8 mouse cellular contexts compared by ENCODE assay signal in genomic region chr7:19823256-19824181, GRCm38 (mm10). TPM values are rescaled to one million over a fixed set of nuclear protein-coding genes. Genes with fewer than 3 reads are reported as not detected.
DNase-seq lines count a peak whose midpoint lies in the region; ATAC-seq and TF ChIP-seq lines count a peak whose summit lies in the region.

No protein-coding gene starts in this region.

- ATAC-seq in intestine, embryonic 15.5 days, result peak; percentile 35
- no peak; the same call in 1 of the 2 replicates for ATAC-seq in midbrain, embryonic 12.5 days (ENCODE audit: low FRiP score, low read depth)

- 0 out of 2 replicates have a peak, but pooled peaks cover 3% of the 10 kb centered on the region for H3K27me3 ChIP-seq in intestine, embryonic 15.5 days (replicated peaks)
- peaks cover 53% of the 10 kb centered on the region for H3K27me3 ChIP-seq in midbrain, embryonic 12.5 days

- TF ChIP-seq POLR2A in bone marrow, adult 2 months (IDR thresholded peaks at IDR 0.05; ENCODE audit: borderline replicate concordance, control insufficient read depth, low read depth, low read length), result no peak

- intact Hi-C loops in left cerebral cortex, adult 2 months (cut with DNase I), result no loop called here

- peak overlapping the region; percentile 22; the same call in 1 of the 2 replicates for H3K27ac ChIP-seq in left cerebral cortex, adult 2 months
- H3K27ac ChIP-seq in bone marrow, adult 2 months (ENCODE audit: control insufficient read depth, insufficient read depth, low read depth, low read length, poor library complexity), result peak overlapping the region; percentile 68
- H3K27ac ChIP-seq in intestine, embryonic 15.5 days, result peak overlapping the region; percentile 97
- no peak overlapping the region for H3K27ac ChIP-seq in midbrain, embryonic 12.5 days (replicated peaks)

- 11% methylated on average over 16 of the region's 16 CpGs for WGBS in bone marrow, adult 2 months
- WGBS in intestine, embryonic 15.5 days, result 26% methylated on average over 16 of the region's 16 CpGs
- 23% methylated on average over 16 of the region's 16 CpGs for WGBS in midbrain, embryonic 12.5 days

- peaks cover 2% of the 10 kb centered on the region for H3K4me1 ChIP-seq in bone marrow, adult 2 months (ENCODE audit: control insufficient read depth, insufficient read depth, low read length)
- H3K4me1 ChIP-seq in intestine, embryonic 15.5 days (replicated peaks), result peaks cover 39% of the 10 kb centered on the region
- H3K4me1 ChIP-seq in midbrain, embryonic 12.5 days, result peaks cover 14% of the 10 kb centered on the region; the same call in 1 of the 2 replicates

- no peak for TF ChIP-seq CTCF in left cerebral cortex, adult 2 months (IDR thresholded peaks at IDR 0.05)
- no peak for TF ChIP-seq CTCF in bone marrow, adult 2 months (IDR thresholded peaks at IDR 0.05; ENCODE audit: control insufficient read depth, insufficient read depth, low read length)

- H3K9me3 ChIP-seq in intestine, embryonic 15.5 days, result no peaks in the 10 kb centered on the region
- peaks cover 7% of the 10 kb centered on the region; the same call in 1 of the 2 replicates for H3K9me3 ChIP-seq in midbrain, embryonic 12.5 days

- peak overlapping the region; percentile 94 for H3K4me2 ChIP-seq in intestine, embryonic 15.5 days (replicated peaks)
- H3K4me2 ChIP-seq in midbrain, embryonic 12.5 days (replicated peaks), result peak overlapping the region; percentile 26

- H3K36me3 ChIP-seq in intestine, embryonic 15.5 days, result no peaks in the 10 kb centered on the region
- H3K36me3 ChIP-seq in midbrain, embryonic 12.5 days, result no peaks in the 10 kb centered on the region

- H3K9ac ChIP-seq in intestine, embryonic 15.5 days, result no peak overlapping the region
- no peak overlapping the region for H3K9ac ChIP-seq in midbrain, embryonic 12.5 days (replicated peaks)

- no peak for DNase-seq in left cerebral cortex, adult 2 months (ENCODE audit: extremely low spot score in 1 of 2, low spot score in 2 of 2)
- DNase-seq in left cerebral cortex, adult 11 months (ENCODE audit: low spot score), result no peak
- DNase-seq in right cerebral cortex, postnatal 14 days, result no peak
- DNase-seq in spleen, postnatal 4 days (ENCODE audit: low spot score in 2 of 2), result no peak
- DNase-seq in right cerebral cortex, postnatal 36 days (ENCODE audit: low spot score in 2 of 2), result no peak

- H3K4me3 ChIP-seq in left cerebral cortex, adult 2 months, result no peak overlapping the region
- peak overlapping the region; percentile 11 for H3K4me3 ChIP-seq in bone marrow, adult 2 months (replicated peaks; ENCODE audit: control insufficient read depth, low read depth, low read length)
- H3K4me3 ChIP-seq in intestine, embryonic 15.5 days (replicated peaks), result no peak overlapping the region
- H3K4me3 ChIP-seq in midbrain, embryonic 12.5 days, result no peak overlapping the region

RNA-seq across cellular contexts. Expression of gene Bcl3, which starts 0.9 kb away (rescaled TPM):
- under 1 TPM; 0.56 to 0.77 TPM for total RNA-seq in left cerebral cortex, adult 2 months (2021)
- 6.4 and 13.0 TPM in 2 replicates for polyA plus RNA-seq in bone marrow, adult 2 months (2011; ENCODE audit: insufficient read depth, insufficient read length, low replicate concordance, missing spikeins)
- 13.3 and 13.9 TPM in 2 replicates for polyA plus RNA-seq in intestine, embryonic 15.5 days (2015; fragmentation: Nextera tagmentation; extraction: Ambion mirVana)
- 0.52 and 0.64 TPM in 2 replicates for polyA plus RNA-seq in midbrain, embryonic 12.5 days (2016; fragmentation: Nextera tagmentation; extraction: Ambion mirVana)

RNA-seq across cellular contexts. Expression of gene Cblc, which starts 26.9 kb away (rescaled TPM):
- total RNA-seq in left cerebral cortex, adult 2 months (2021), result not detected
- polyA plus RNA-seq in bone marrow, adult 2 months (2011; ENCODE audit: insufficient read depth, insufficient read length, low replicate concordance, missing spikeins), result not detected in 2 replicates
- 24.5 and 26.4 TPM in 2 replicates for polyA plus RNA-seq in intestine, embryonic 15.5 days (2015; fragmentation: Nextera tagmentation; extraction: Ambion mirVana)
- 0.27 and 0.36 TPM in 2 replicates for polyA plus RNA-seq in midbrain, embryonic 12.5 days (2016; fragmentation: Nextera tagmentation; extraction: Ambion mirVana)

RNA-seq across cellular contexts. Expression of gene Gm19345, which starts 28.3 kb away (rescaled TPM):
- total RNA-seq in left cerebral cortex, adult 2 months (2021), result 1 to 10 TPM; 1.7 to 2.2 TPM
- not detected in 2 replicates for polyA plus RNA-seq in bone marrow, adult 2 months (2011; ENCODE audit: insufficient read depth, insufficient read length, low replicate concordance, missing spikeins)
- 0.14 and 0.16 TPM in 2 replicates for polyA plus RNA-seq in intestine, embryonic 15.5 days (2015; fragmentation: Nextera tagmentation; extraction: Ambion mirVana)
- 0.63 and 1.4 TPM in 2 replicates for polyA plus RNA-seq in midbrain, embryonic 12.5 days (2016; fragmentation: Nextera tagmentation; extraction: Ambion mirVana)

RNA-seq across cellular contexts. Expression of gene Ceacam16, which starts 37.6 kb away (rescaled TPM):
- total RNA-seq in left cerebral cortex, adult 2 months (2021), result not detected
- polyA plus RNA-seq in bone marrow, adult 2 months (2011; ENCODE audit: insufficient read depth, insufficient read length, low replicate concordance, missing spikeins), result 3.8 and 8.2 TPM in 2 replicates
- polyA plus RNA-seq in intestine, embryonic 15.5 days (2015; fragmentation: Nextera tagmentation; extraction: Ambion mirVana), result not detected in 2 replicates
- polyA plus RNA-seq in midbrain, embryonic 12.5 days (2016; fragmentation: Nextera tagmentation; extraction: Ambion mirVana), result 0.17 TPM in 1 of 2 replicates, not detected in the other

RNA-seq across cellular contexts. Expression of gene Bcam, which starts 52.7 kb away (rescaled TPM):
- 10 to 100 TPM; 12.2 to 15.1 TPM for total RNA-seq in left cerebral cortex, adult 2 months (2021)
- 0.79 and 4.5 TPM in 2 replicates for polyA plus RNA-seq in bone marrow, adult 2 months (2011; ENCODE audit: insufficient read depth, insufficient read length, low replicate concordance, missing spikeins)
- polyA plus RNA-seq in intestine, embryonic 15.5 days (2015; fragmentation: Nextera tagmentation; extraction: Ambion mirVana), result 76.9 and 79.4 TPM in 2 replicates
- polyA plus RNA-seq in midbrain, embryonic 12.5 days (2016; fragmentation: Nextera tagmentation; extraction: Ambion mirVana), result 10.7 and 14.1 TPM in 2 replicates

Comparison
In these comparisons a context has a peak if more than half of its experiments do, and no peak if none do; other contexts are left out.
1. RNA of gene Cblc, which starts 26.9 kb away (polyA plus RNA-seq): 24.5 to 26.4 TPM in intestine, embryonic 15.5 days; not detected in bone marrow, adult 2 months and 0.27 to 0.36 TPM in midbrain, embryonic 12.5 days; every median in the first group is over 10 times any median in the second.